ENCODE assay signal across 8 mouse cellular contexts in genomic region chrX:7188311-7188807, GRCm38 (mm10).
DNase-seq lines count a peak whose midpoint lies in the region; ATAC-seq and TF ChIP-seq lines count a peak whose summit lies in the region.

No protein-coding gene starts in this region.

- in situ Hi-C loops in ES-E14 (cut with MboI; ENCODE audit: low sequenced_read_pairs in 2 of 2, unreplicated experiment in 2 of 2): no loop called here

- peak overlapping the region; percentile 47 for H3K4me2 ChIP-seq in forebrain, embryonic 11.5 days (ENCODE audit: low read depth, low read length, severe bottlenecking)
- peak overlapping the region; percentile 50 for H3K4me2 ChIP-seq in lung, embryonic 15.5 days

- H3K4me1 ChIP-seq in ES-E14 (ENCODE audit: control insufficient read depth in 2 of 2, insufficient read depth in 2 of 2, low read length in 2 of 2, poor library complexity in 1 of 2): no peaks in the 10 kb centered on the region; a peak in 1 of 4 replicates
- H3K4me1 ChIP-seq in forebrain, embryonic 11.5 days (replicated peaks; ENCODE audit: control insufficient read depth, insufficient read depth, low read length): no peaks in the 10 kb centered on the region
- H3K4me1 ChIP-seq in lung, embryonic 15.5 days: no peaks in the 10 kb centered on the region

- DNase-seq in ES-E14 (ENCODE audit: low read depth, low spot score): no peak
- DNase-seq in brain, embryonic 18.5 days (ENCODE audit: low read depth, low spot score): peak; percentile 37
- peak; percentile 78 for DNase-seq in forebrain, embryonic 11.5 days (ENCODE audit: low spot score)
- peak; percentile 31 for DNase-seq in heart, postnatal 4 days
- peak; percentile 5 for DNase-seq in layer of hippocampus, adult 9-11 months
- DNase-seq in right cerebral cortex, adult 2 months (ENCODE audit: low spot score in 2 of 2): peak; percentile 21 to 27
- DNase-seq in spleen, postnatal 14 days (ENCODE audit: low spot score in 2 of 2): no peak

- H3K27ac ChIP-seq in ES-E14 (ENCODE audit: insufficient read depth, low read depth, low read length, poor library complexity, severe bottlenecking): no peak overlapping the region
- H3K27ac ChIP-seq in forebrain, embryonic 11.5 days (ENCODE audit: low read depth, low read length): peak overlapping the region; percentile 84
- H3K27ac ChIP-seq in lung, embryonic 15.5 days: peak overlapping the region; percentile 63

- no peaks in the 10 kb centered on the region for H3K9me3 ChIP-seq in ES-E14 (ENCODE audit: control insufficient read depth, insufficient read depth, low read depth, low read length)
- no peaks in the 10 kb centered on the region for H3K9me3 ChIP-seq in forebrain, embryonic 11.5 days (ENCODE audit: control insufficient read depth, low read length)
- H3K9me3 ChIP-seq in lung, embryonic 15.5 days: no peaks in the 10 kb centered on the region

- H3K4me3 ChIP-seq in ES-E14 (ENCODE audit: insufficient read depth in 1 of 2, low read depth in 1 of 2, low read length in 2 of 2, poor library complexity in 1 of 2, severe bottlenecking in 1 of 2): peak overlapping the region; percentile 61 to 65
- peak overlapping the region; percentile 32 for H3K4me3 ChIP-seq in forebrain, embryonic 11.5 days (ENCODE audit: low read depth, low read length)
- H3K4me3 ChIP-seq in lung, embryonic 15.5 days: peak overlapping the region; percentile 38

- 14% methylated on average over 17 of the region's 17 CpGs for WGBS in forebrain, embryonic 11.5 days
- 16% methylated on average over 17 of the region's 17 CpGs for WGBS in lung, embryonic 15.5 days

- no peak overlapping the region; the same call in 1 of the 2 replicates for H3K9ac ChIP-seq in ES-E14 (ENCODE audit: insufficient read depth, low read depth, low read length, poor library complexity, severe bottlenecking)
- peak overlapping the region; percentile 59 for H3K9ac ChIP-seq in forebrain, embryonic 11.5 days (ENCODE audit: low read length)
- H3K9ac ChIP-seq in lung, embryonic 15.5 days: peak overlapping the region; percentile 19; the same call in 1 of the 2 replicates

- no peaks in the 10 kb centered on the region for H3K36me3 ChIP-seq in ES-E14 (ENCODE audit: control insufficient read depth, insufficient read depth, low read length, poor library complexity, severe bottlenecking)
- H3K36me3 ChIP-seq in forebrain, embryonic 11.5 days (ENCODE audit: control insufficient read depth, insufficient read depth, low read length): no peaks in the 10 kb centered on the region; the same call in 1 of the 2 replicates
- no peaks in the 10 kb centered on the region for H3K36me3 ChIP-seq in lung, embryonic 15.5 days

- no peaks in the 10 kb centered on the region for H3K27me3 ChIP-seq in forebrain, embryonic 11.5 days (ENCODE audit: control insufficient read depth, insufficient read depth, low read length)
- H3K27me3 ChIP-seq in lung, embryonic 15.5 days: no peaks in the 10 kb centered on the region

- peak; percentile 91 for ATAC-seq in forebrain, embryonic 11.5 days (replicated peaks; ENCODE audit: low FRiP score)
- no peak; the same call in 1 of the 2 replicates for ATAC-seq in lung, embryonic 15.5 days (ENCODE audit: borderline replicate concordance, extremely low read depth, low FRiP score, low TSS enrichment)

TF ChIP-seq in ES-E14, 5 proteins besides CTCF, POLR2A, EP300 and RAD21:
- TF ChIP-seq MAFK (IDR thresholded peaks at IDR 0.05; ENCODE audit: insufficient read depth, low read depth, low read length) (no peak), ZNF384 (IDR thresholded peaks at IDR 0.05; ENCODE audit: low read depth, low read length) (no peak), ZC3H11A (IDR thresholded peaks at IDR 0.05; ENCODE audit: borderline replicate concordance, low read depth, low read length) (no peak), CHD2 (IDR thresholded peaks at IDR 0.05; ENCODE audit: low read depth, low read length) (no peak), HCFC1 (IDR thresholded peaks at IDR 0.05; ENCODE audit: borderline replicate concordance, insufficient read depth, low read length) (no peak)

Comparison
In these comparisons a context has a peak if more than half of its experiments do, and no peak if none do; other contexts are left out.
1. DNase-seq: peak in brain, embryonic 18.5 days (single experiment), forebrain, embryonic 11.5 days (single experiment), heart, postnatal 4 days (single experiment), layer of hippocampus, adult 9-11 months (single experiment) and right cerebral cortex, adult 2 months (2 of 2); none in ES-E14 (single experiment) and spleen, postnatal 14 days (0 of 2).
2. Peak in every context shown above with its lines, with median percentiles within 50 percentile points of each other: H3K4me3 ChIP-seq.